Comparison of ENCODE assay signal across 19 mouse cellular contexts in genomic region chr15:103024131-103024530, GRCm38 (mm10). TPM values are rescaled to one million over a fixed set of nuclear protein-coding genes. Genes with fewer than 3 reads are reported as not detected.
"Had no signal": no experiment of that assay in that cellular context is flagged by ENCODE, and none has a peak within 500 bp of the region (broad histone marks: within the 10 kb centered on the region; RNA-seq: fewer than 3 reads in every experiment).

No protein-coding gene starts in this region.

- H3K36me3 ChIP-seq: limb, embryonic 15.5 days; liver, embryonic 12.5 days; midbrain, embryonic 10.5 days; stomach, embryonic 15.5 days had no signal

- H3K4me2 ChIP-seq: limb, embryonic 15.5 days; liver, embryonic 12.5 days; lung, embryonic 14.5 days; stomach, embryonic 15.5 days had no signal

- H3K4me3 ChIP-seq: limb, embryonic 15.5 days; liver, embryonic 12.5 days; midbrain, embryonic 10.5 days; myocyte; stomach, embryonic 15.5 days had no signal

- H3K27ac ChIP-seq: limb, embryonic 15.5 days; liver, embryonic 12.5 days; midbrain, embryonic 10.5 days; stomach, embryonic 15.5 days had no signal

- H3K4me1 ChIP-seq: liver, embryonic 12.5 days; midbrain, embryonic 10.5 days had no signal

- H3K9me3 ChIP-seq: limb, embryonic 15.5 days; liver, embryonic 12.5 days; midbrain, embryonic 10.5 days; stomach, embryonic 15.5 days had no signal

- DNase-seq: kidney, adult 11 months; kidney, postnatal 36 days; layer of hippocampus, adult 9-11 months; layer of hippocampus, postnatal 36 days; lung, embryonic 14.5 days; lung, postnatal 10 days; lung, postnatal 4 days; midbrain, embryonic 14.5 days; retina, postnatal 1 day; right cerebral cortex, postnatal 4 days; spleen, adult 18-20 months; thymus, adult 2 months; thymus, postnatal 25 days had no signal

- H3K9ac ChIP-seq: limb, embryonic 15.5 days; liver, embryonic 12.5 days; lung, embryonic 14.5 days; stomach, embryonic 15.5 days had no signal

- ATAC-seq: liver, embryonic 12.5 days had no signal

RNA-seq across cellular contexts. Expression of gene Hoxc4, which starts 5.4 kb away (rescaled TPM):
- polyA plus RNA-seq: midbrain, embryonic 10.5 days; midbrain, embryonic 14.5 days had no signal

RNA-seq across cellular contexts. Expression of gene Hoxc6, which starts 26.1 kb away (rescaled TPM):
- polyA plus RNA-seq: liver, embryonic 16.5 days; lung, embryonic 14.5 days; midbrain, embryonic 10.5 days; midbrain, embryonic 14.5 days had no signal

RNA-seq across cellular contexts. Expression of gene Hoxc8, which starts 33.7 kb away (rescaled TPM):
- polyA plus RNA-seq: liver, embryonic 16.5 days; lung, embryonic 14.5 days; midbrain, embryonic 10.5 days; midbrain, embryonic 14.5 days had no signal

RNA-seq across cellular contexts. Expression of gene Hoxc9, which starts 47.9 kb away (rescaled TPM):
- polyA plus RNA-seq: liver, embryonic 12.5 days; liver, embryonic 16.5 days; lung, embryonic 14.5 days; midbrain, embryonic 10.5 days; midbrain, embryonic 14.5 days had no signal
